Mouse (Mus musculus): ENCODE results near the gene Lag3.

DNA sequence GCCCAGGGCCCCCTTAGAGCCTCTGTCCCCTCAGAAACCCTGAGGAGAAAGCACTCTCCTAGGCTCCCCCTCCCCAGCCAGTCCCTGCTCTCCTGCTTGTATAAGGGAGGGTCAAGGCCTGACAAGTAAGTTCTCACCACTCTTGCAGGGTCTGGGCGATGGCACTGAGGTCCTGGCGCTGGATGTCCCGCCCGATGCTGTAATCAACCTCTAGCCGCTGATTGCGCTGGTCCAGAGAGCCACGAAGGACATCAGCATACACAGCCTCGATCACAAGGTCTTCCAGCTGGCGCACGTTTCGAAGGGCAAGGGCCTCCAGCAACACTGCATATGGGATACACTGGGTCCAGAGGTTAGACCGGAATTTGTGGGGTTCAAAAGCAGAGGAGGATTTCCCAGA is 49.5 kb upstream of the Lag3 start:
- no peak for TF ChIP-seq POLR2A (IDR thresholded peaks at IDR 0.05; ENCODE audit: borderline replicate concordance, extremely low read depth, low read depth, low read length)
- TF ChIP-seq CTCF (IDR thresholded peaks at IDR 0.05; ENCODE audit: insufficient read depth, low read length) = no peak
